Mouse (Mus musculus): ENCODE data around the gene Kcnj12.

- no peak for TF ChIP-seq CTCF (IDR thresholded peaks at IDR 0.05; ENCODE audit: extremely low read depth, insufficient read depth, low read length)
- no peak for TF ChIP-seq POLR2A (IDR thresholded peaks at IDR 0.05; ENCODE audit: extremely low read depth, insufficient read depth, low read length)
These were observed 42.6 kb upstream of the Kcnj12 start for GRCm38 (mm10) chr11:60979788-60980187.

Measured in cortical plate, adult 2 months (tissue).